Mouse (Mus musculus) liver, embryonic 14.5 days (tissue): Measurements from ENCODE around the gene Crim1.

Experiments
- CTCF ChIP-seq: IDR thresholded peaks from 2 replicates; pipeline ENCODE4 v1.5.1; 2016; ENCODE audit warnings: antibody characterized with exemption, low read depth, control low read depth
- EP300 ChIP-seq: IDR thresholded peaks from 2 replicates; pipeline ENCODE4 v1.6.1; 2016; ENCODE audit warnings: antibody characterized with exemption, low read depth

DNA sequence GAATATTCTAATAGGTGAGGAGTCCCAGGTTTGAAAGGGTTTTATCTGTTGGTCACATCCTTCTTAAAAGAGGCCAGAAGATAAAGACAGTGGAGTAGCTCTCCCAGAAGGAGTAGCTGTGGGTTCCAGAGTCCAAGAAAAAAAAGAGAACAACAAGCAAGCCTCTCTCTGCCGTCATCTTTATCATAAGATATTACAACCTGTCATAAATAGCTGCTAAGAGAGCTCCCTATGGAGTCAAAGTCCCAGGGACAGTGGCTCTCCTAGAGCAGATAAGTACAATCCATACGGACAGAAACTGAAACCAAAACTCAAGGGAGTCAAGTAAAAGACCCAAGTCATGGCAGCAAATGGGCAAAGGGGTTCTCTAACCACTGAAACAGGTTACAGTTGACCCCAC, 215.2 kb downstream of the Crim1 start:
- TF ChIP-seq CTCF: no peak
- TF ChIP-seq EP300: no peak
